Mouse (Mus musculus): ENCODE measurements around the gene Dclre1a. TPM values are rescaled to one million over a fixed set of nuclear protein-coding genes. Genes with fewer than 3 reads are reported as not detected.

Dclre1a gene
- 4.1 and 4.5 TPM in 2 replicates for polyA plus RNA-seq (2012; rRNA removed)

DNA sequence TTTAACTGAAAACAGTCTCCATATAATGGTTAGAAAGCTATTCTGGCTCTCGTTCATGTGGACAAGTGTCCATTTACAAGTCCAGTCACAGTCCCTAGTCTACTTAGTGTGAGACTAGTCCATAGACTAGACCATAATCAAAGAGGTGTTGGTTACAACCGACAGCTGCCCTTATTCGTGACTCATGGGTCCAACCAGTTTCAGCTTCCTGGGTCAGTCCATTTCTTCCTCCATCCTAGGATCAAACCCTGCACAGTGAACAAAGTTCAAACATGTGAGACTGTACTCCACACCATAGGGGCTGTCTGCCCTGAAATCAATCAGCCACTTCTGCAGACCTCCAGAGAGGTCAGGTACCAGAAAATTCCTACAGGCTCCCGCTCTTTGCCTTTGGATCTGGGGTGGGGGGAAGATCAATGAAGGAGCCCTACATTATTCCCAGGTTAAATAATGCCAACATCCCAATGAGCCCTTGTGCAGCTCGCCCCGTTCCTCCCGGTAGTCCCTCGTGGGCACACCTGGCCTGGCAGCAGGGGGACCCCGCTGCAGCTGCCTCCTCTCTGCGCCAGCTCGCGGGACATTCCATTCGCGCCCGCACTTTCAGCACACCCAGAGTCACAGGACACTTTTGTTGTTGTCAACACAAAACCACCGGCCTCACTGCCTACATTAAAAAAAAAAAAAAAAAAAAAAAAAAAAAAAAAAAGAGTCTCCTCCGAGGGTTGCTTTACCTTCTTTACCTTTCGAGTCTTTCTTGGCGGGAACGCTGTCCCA is at the start of gene Dclre1a:
TSS of gene Dclre1a (minus strand) at position 767 of the 774 bp plus-strand sequence.

DNA sequence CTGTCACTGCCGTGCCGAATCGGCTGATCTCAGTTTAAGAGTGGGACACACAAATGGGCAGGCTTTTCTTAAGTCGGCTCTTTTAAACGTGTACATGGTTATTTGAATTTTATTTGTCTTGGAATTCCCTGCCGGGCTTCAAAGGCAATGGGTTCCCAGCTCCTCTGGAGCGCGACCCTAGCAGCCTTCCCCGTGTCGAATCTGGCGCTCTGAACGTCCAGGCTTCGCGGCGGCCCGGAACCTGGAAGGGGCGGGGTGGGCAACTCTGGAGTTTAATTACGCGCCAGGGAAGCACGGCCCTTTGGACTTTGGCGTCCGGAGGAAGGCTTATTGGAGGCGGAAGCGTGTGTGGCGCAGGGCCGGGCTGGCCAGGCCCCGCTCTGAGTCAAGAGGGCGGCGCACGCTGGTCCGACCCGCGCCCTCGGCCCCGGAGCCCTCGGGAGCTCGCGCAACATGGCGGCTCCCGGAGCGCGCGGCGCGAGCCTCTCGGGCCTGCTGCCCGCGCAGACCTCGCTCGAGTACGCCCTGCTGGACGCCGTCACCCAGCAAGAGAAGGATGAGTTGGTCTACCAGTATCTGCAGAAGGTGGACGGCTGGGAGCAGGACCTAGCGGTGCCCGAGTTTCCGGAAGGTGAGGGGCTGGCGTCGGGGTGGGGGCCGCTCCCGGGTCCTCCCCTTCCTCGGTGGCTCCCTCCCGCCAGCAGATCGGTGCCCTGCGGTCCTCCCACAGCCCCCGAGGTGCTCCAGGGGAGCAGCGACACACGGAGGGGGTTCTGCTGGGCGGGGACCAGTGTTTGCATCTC is 409 bp upstream of the Dclre1a start, which contains the start of gene Nhlrc2:
TSS of gene Nhlrc2 (plus strand) at position 32 of the 803 bp plus-strand sequence.

Other genes with a start within 250 kb of the Dclre1a start
- gene Nrap, start 158.2 kb downstream of the Dclre1a start, polyA plus RNA-seq (2012; rRNA removed) = 4.6 and 5.2 TPM in 2 replicates
- gene Casp7, start 151.1 kb downstream of the Dclre1a start, polyA plus RNA-seq (2012; rRNA removed) = 53.5 and 61.3 TPM in 2 replicates
- 0.22 and 0.31 TPM in 2 replicates for gene Plekhs1, start 86.6 kb downstream of the Dclre1a start, polyA plus RNA-seq (2012; rRNA removed)
- 9.9 and 10.9 TPM in 2 replicates for gene Nhlrc2, start within 50 bp of the Dclre1a start, polyA plus RNA-seq (2012; rRNA removed)
- gene Adrb1, start 174.0 kb upstream of the Dclre1a start, polyA plus RNA-seq (2012; rRNA removed) = 7.7 and 10.9 TPM in 2 replicates